Mouse (Mus musculus): ENCODE data around the gene Cables2. TPM values are rescaled to one million over a fixed set of nuclear protein-coding genes. Genes with fewer than 3 reads are reported as not detected.

The Cables2 gene
- polyA plus RNA-seq, 1 experiment from 2014 or later, result 8.5 TPM

GRCm38 (mm10) chr2:180229129-180229528, 44.2 kb downstream of the Cables2 start:
- Histone ChIP-seq H3K9me3 (ENCODE audit: control insufficient read depth, low read length) (no peaks in the 10 kb centered on the region), H3K4me1 (replicated peaks; ENCODE audit: control insufficient read depth, insufficient read depth) (peaks cover 33% of the 10 kb centered on the region), H3K36me3 (ENCODE audit: control insufficient read depth, insufficient read depth, low read length) (no peaks in the 10 kb centered on the region), H3K4me2 (replicated peaks; ENCODE audit: low read depth) (no peak overlapping the region), H3K27me3 (ENCODE audit: control insufficient read depth, insufficient read depth, low read length) (no peaks in the 10 kb centered on the region), H3K4me3 (ENCODE audit: low read depth, low read length) (no peak overlapping the region), H3K27ac (replicated peaks) (peak overlapping the region; percentile 80), H3K9ac (ENCODE audit: low read length) (no peak overlapping the region)
- ATAC-seq (ENCODE audit: low FRiP score, low TSS enrichment), result no peak
- WGBS, result 57% methylated on average over 3 of the region's 3 CpGs
- TF ChIP-seq EP300 (optimal IDR thresholded peaks at IDR 0.05) (no peak), CTCF (IDR thresholded peaks at IDR 0.05; ENCODE audit: low read depth) (no peak)
- peak; percentile 25 for DNase-seq (ENCODE audit: low spot score)

- Histone ChIP-seq H3K9me3 (ENCODE audit: control insufficient read depth, low read length) (no peaks in the 10 kb centered on the region), H3K36me3 (ENCODE audit: control insufficient read depth, insufficient read depth, low read length) (no peaks in the 10 kb centered on the region), H3K4me2 (replicated peaks; ENCODE audit: low read depth) (no peak overlapping the region), H3K27me3 (ENCODE audit: control insufficient read depth, insufficient read depth, low read length) (no peaks in the 10 kb centered on the region), H3K9ac (ENCODE audit: low read length) (0 out of 2 replicates have a peak overlapping the region, but pooled peaks have one; percentile 48), H3K4me1 (replicated peaks; ENCODE audit: control insufficient read depth, insufficient read depth) (peaks cover 31% of the 10 kb centered on the region), H3K4me3 (ENCODE audit: low read depth, low read length) (no peak overlapping the region), H3K27ac (replicated peaks) (peak overlapping the region; percentile 80)
- TF ChIP-seq CTCF (IDR thresholded peaks at IDR 0.05; ENCODE audit: low read depth) (peak; percentile 40), EP300 (optimal IDR thresholded peaks at IDR 0.05) (no peak)
- DNase-seq (ENCODE audit: low spot score) (peak; percentile 25), ATAC-seq (ENCODE audit: low FRiP score, low TSS enrichment) (no peak)
- WGBS, result 29% methylated on average over 7 of the region's 7 CpGs
Observed at GRCm38 (mm10) chr2:180228592-180228991, 44.7 kb downstream of the Cables2 start.

- no peaks in the 10 kb centered on the region for H3K36me3 ChIP-seq (ENCODE audit: control insufficient read depth, insufficient read depth, low read length)
- H3K27ac ChIP-seq (replicated peaks), result peak overlapping the region; percentile 80
- WGBS, result 37% methylated on average over 6 of the region's 6 CpGs
- no peaks in the 10 kb centered on the region for H3K9me3 ChIP-seq (ENCODE audit: control insufficient read depth, low read length)
- ATAC-seq (ENCODE audit: low FRiP score, low TSS enrichment) (no peak), DNase-seq (ENCODE audit: low spot score) (no peak)
- H3K4me1 ChIP-seq (replicated peaks; ENCODE audit: control insufficient read depth, insufficient read depth), result peaks cover 28% of the 10 kb centered on the region
- peak overlapping the region; percentile 48 for H3K9ac ChIP-seq (ENCODE audit: low read length)
- peak overlapping the region; percentile 47 for H3K4me2 ChIP-seq (replicated peaks; ENCODE audit: low read depth)
- no peaks in the 10 kb centered on the region for H3K27me3 ChIP-seq (ENCODE audit: control insufficient read depth, insufficient read depth, low read length)
- TF ChIP-seq CTCF (IDR thresholded peaks at IDR 0.05; ENCODE audit: low read depth) (no peak), EP300 (optimal IDR thresholded peaks at IDR 0.05) (no peak)
- no peak overlapping the region for H3K4me3 ChIP-seq (ENCODE audit: low read depth, low read length)
Observed at GRCm38 (mm10) chr2:180228060-180228458, 45.2 kb downstream of the Cables2 start.

DNA sequence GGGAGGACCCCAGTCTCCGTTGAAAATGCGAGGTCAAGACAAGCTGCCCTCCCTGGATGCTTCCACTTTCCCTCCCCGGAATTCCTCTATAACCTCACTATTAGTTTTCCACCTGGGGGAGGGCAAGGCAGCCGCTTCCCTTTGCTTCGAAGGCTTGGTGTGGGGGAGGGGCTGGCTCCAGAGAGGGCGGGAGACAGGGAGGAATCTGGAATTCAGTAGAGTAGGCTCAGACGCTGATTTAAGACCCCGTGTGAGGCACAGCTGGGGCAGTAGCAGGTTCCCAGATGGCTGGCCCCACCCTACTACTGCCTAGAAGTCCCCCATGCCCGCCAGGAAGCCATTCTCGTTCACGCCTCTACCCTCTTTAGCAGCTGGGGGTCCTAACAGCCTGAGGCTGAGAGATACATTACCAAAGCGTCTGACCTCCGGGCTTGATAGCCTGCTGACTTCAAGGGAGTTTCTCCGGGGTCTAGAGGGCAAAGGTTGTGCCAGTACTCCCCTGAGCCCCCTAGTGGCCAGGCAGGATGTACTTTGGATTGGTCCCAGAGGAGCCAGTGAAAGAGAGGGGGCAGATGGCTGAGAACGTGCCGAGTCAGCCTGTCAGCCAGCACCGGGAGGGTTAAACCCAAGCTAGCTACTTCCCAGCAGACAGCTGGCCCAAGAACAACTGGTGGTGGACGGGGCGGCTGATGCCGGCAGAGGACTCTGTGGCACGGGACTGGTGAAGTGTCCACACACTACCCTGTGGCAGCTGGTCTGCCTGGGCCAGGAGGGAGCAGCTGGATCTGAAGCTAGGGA, 45.8 kb downstream of the Cables2 start:
- peak overlapping the region; percentile 48 for H3K9ac ChIP-seq (ENCODE audit: low read length)
- ATAC-seq (ENCODE audit: low FRiP score, low TSS enrichment) (peak; percentile 41), DNase-seq (ENCODE audit: low spot score) (peak; percentile 77)
- 2% methylated on average over 21 of the region's 21 CpGs for WGBS
- peak overlapping the region; percentile 80 for H3K27ac ChIP-seq (replicated peaks)
- H3K36me3 ChIP-seq (ENCODE audit: control insufficient read depth, insufficient read depth, low read length), result no peaks in the 10 kb centered on the region
- TF ChIP-seq CTCF (IDR thresholded peaks at IDR 0.05; ENCODE audit: low read depth), result peak; percentile 84
- TF ChIP-seq EP300 (optimal IDR thresholded peaks at IDR 0.05), result no peak
- peak overlapping the region; percentile 47 for H3K4me2 ChIP-seq (replicated peaks; ENCODE audit: low read depth)
- no peaks in the 10 kb centered on the region for H3K27me3 ChIP-seq (ENCODE audit: control insufficient read depth, insufficient read depth, low read length)
- peak overlapping the region; percentile 22 for H3K4me3 ChIP-seq (ENCODE audit: low read depth, low read length)
- no peaks in the 10 kb centered on the region for H3K9me3 ChIP-seq (ENCODE audit: control insufficient read depth, low read length)
- peaks cover 29% of the 10 kb centered on the region for H3K4me1 ChIP-seq (replicated peaks; ENCODE audit: control insufficient read depth, insufficient read depth)

- Histone ChIP-seq H3K36me3 (ENCODE audit: control insufficient read depth, insufficient read depth, low read length) (0 out of 2 replicates have a peak, but pooled peaks cover 3% of the 10 kb centered on the region), H3K4me3 (ENCODE audit: low read depth, low read length) (peak within 1 kb of the TSS; percentile 80), H3K9me3 (ENCODE audit: control insufficient read depth, low read length) (no peaks in the 10 kb centered on the region), H3K27ac (replicated peaks) (peak within 1 kb of the TSS; percentile 88), H3K27me3 (ENCODE audit: control insufficient read depth, insufficient read depth, low read length) (no peaks in the 10 kb centered on the region), H3K4me1 (replicated peaks; ENCODE audit: control insufficient read depth, insufficient read depth) (peaks cover 31% of the 10 kb centered on the region), H3K4me2 (replicated peaks; ENCODE audit: low read depth) (peak within 1 kb of the TSS; percentile 90), H3K9ac (ENCODE audit: low read length) (peak within 1 kb of the TSS; percentile 79)
- DNase-seq (ENCODE audit: low spot score) (peak; percentile 86), ATAC-seq (ENCODE audit: low FRiP score, low TSS enrichment) (peak; percentile 77)
- TF ChIP-seq EP300 (optimal IDR thresholded peaks at IDR 0.05), result no peak
- no peak for TF ChIP-seq CTCF (IDR thresholded peaks at IDR 0.05; ENCODE audit: low read depth)
- WGBS, result 2% methylated on average over 34 of the region's 37 CpGs
Observed at GRCm38 (mm10) chr2:180225762-180226378, 47.4 kb downstream of the Cables2 start, which contains the start of gene Lama5. TSS of gene Lama5 (minus strand) at chr2:180225859.

Data from stomach, postnatal 0 days (tissue).